Mouse (Mus musculus): ENCODE results near the gene Gm13276.
"Not testable (repeated sequence)": the region's sequence is repeated elsewhere in the genome, so short reads cannot be mapped to it uniquely, and the experiment has no call there.

The Gm13276 gene

GRCm38 (mm10) chr4:88785409-88785808 lies at the start of gene Gm13276:
Gene Gm13276 (plus strand): TSS chr4:88785709.
- DNase-seq (ENCODE audit: extremely low read depth, low read depth, low spot score), result not testable (repeated sequence)

GRCm38 (mm10) chr4:88738480-88738879 lies 47.0 kb upstream of the Gm13276 start:
- no peak for DNase-seq (ENCODE audit: extremely low read depth, low read depth, low spot score)

- no peak for DNase-seq (ENCODE audit: extremely low read depth, low read depth, low spot score)
Observed at GRCm38 (mm10) chr4:88739036-88739435, 46.5 kb upstream of the Gm13276 start.

- DNase-seq (ENCODE audit: extremely low read depth, low read depth, low spot score), result no peak
Observed at GRCm38 (mm10) chr4:88741426-88741825, 44.1 kb upstream of the Gm13276 start.

- no peak for DNase-seq (ENCODE audit: extremely low read depth, low read depth, low spot score)
Observed at GRCm38 (mm10) chr4:88742771-88743371, 42.6 kb upstream of the Gm13276 start.

- no peak for DNase-seq (ENCODE audit: extremely low read depth, low read depth, low spot score)
Observed at GRCm38 (mm10) chr4:88744207-88744606, 41.3 kb upstream of the Gm13276 start.

GRCm38 (mm10) chr4:88749926-88750325 lies 35.6 kb upstream of the Gm13276 start:
- no peak for DNase-seq (ENCODE audit: extremely low read depth, low read depth, low spot score)

- not testable (repeated sequence) for DNase-seq (ENCODE audit: extremely low read depth, low read depth, low spot score)
Observed at GRCm38 (mm10) chr4:88754818-88755340, 30.6 kb upstream of the Gm13276 start, which contains the start of gene Gm13271. Gene Gm13271 (plus strand): TSS chr4:88754868.

- DNase-seq (ENCODE audit: extremely low read depth, low read depth, low spot score), result not testable (repeated sequence)
Observed at GRCm38 (mm10) chr4:88756581-88757513, 28.7 kb upstream of the Gm13276 start.

- not testable (repeated sequence) for DNase-seq (ENCODE audit: extremely low read depth, low read depth, low spot score)
Observed at GRCm38 (mm10) chr4:88757628-88758031, 27.9 kb upstream of the Gm13276 start.

- not testable (repeated sequence) for DNase-seq (ENCODE audit: extremely low read depth, low read depth, low spot score)
Observed at GRCm38 (mm10) chr4:88758751-88759150, 26.8 kb upstream of the Gm13276 start.

- DNase-seq (ENCODE audit: extremely low read depth, low read depth, low spot score), result not testable (repeated sequence)
Observed at GRCm38 (mm10) chr4:88759610-88760268, 25.8 kb upstream of the Gm13276 start, which contains the start of gene Gm13283. Gene Gm13283 (plus strand): TSS chr4:88760119.

- not testable (repeated sequence) for DNase-seq (ENCODE audit: extremely low read depth, low read depth, low spot score)
Observed at GRCm38 (mm10) chr4:88760431-88760830, 25.1 kb upstream of the Gm13276 start.

GRCm38 (mm10) chr4:88761776-88762175 lies 23.7 kb upstream of the Gm13276 start:
- DNase-seq (ENCODE audit: extremely low read depth, low read depth, low spot score), result not testable (repeated sequence)

- not testable (repeated sequence) for DNase-seq (ENCODE audit: extremely low read depth, low read depth, low spot score)
Observed at GRCm38 (mm10) chr4:88762341-88762740, 23.2 kb upstream of the Gm13276 start.

- DNase-seq (ENCODE audit: extremely low read depth, low read depth, low spot score), result not testable (repeated sequence)
Observed at GRCm38 (mm10) chr4:88763384-88764018, 22.0 kb upstream of the Gm13276 start.

- not testable (repeated sequence) for DNase-seq (ENCODE audit: extremely low read depth, low read depth, low spot score)
Observed at GRCm38 (mm10) chr4:88773534-88773933, 12.0 kb upstream of the Gm13276 start, which contains the start of gene Gm13290. Gene Gm13290 (plus strand): TSS chr4:88773834.

GRCm38 (mm10) chr4:88776622-88777021 lies 8.9 kb upstream of the Gm13276 start, which contains the start of gene Gm13289:
Gene Gm13289 (plus strand): TSS chr4:88776922.
- DNase-seq (ENCODE audit: extremely low read depth, low read depth, low spot score), result not testable (repeated sequence)

- DNase-seq (ENCODE audit: extremely low read depth, low read depth, low spot score), result not testable (repeated sequence)
Observed at GRCm38 (mm10) chr4:88779550-88779949, 6.0 kb upstream of the Gm13276 start, which contains the start of gene Gm13272. Gene Gm13272 (plus strand): TSS chr4:88779850.

- DNase-seq (ENCODE audit: extremely low read depth, low read depth, low spot score), result not testable (repeated sequence)
Observed at GRCm38 (mm10) chr4:88780320-88780719, 5.2 kb upstream of the Gm13276 start.
